Mouse (Mus musculus) lung, embryonic 16.5 days (tissue): ENCODE results near the gene Map3k21. TPM values are rescaled to one million over a fixed set of nuclear protein-coding genes. Genes with fewer than 3 reads are reported as not detected.

Source experiments
- ATAC-seq: fragments of 200-750 bp; cut with Nextera tagmentation; 2 replicates; pipeline ENCODE4 v1.8.0; 2017; ENCODE audit warnings: low read depth, mild to moderate bottlenecking, moderate library complexity
- H3K27ac ChIP-seq: fragments of 300-500 bp; sonication (generic); 2 replicates; pipeline ENCODE4 v1.5.1; 2014; ENCODE audit warnings: mild to moderate bottlenecking, control low read depth, low read length
- H3K27me3 ChIP-seq: fragments of 300-500 bp; sonication (generic); 2 replicates; pipeline ENCODE4 v1.6.1; 2014; ENCODE audit warnings: low read depth, low read length, mixed read lengths; ENCODE audit not compliant: control insufficient read depth, insufficient read depth
- H3K36me3 ChIP-seq: fragments of 300-500 bp; sonication (generic); 2 replicates; pipeline ENCODE4 v1.6.1; 2014; ENCODE audit warnings: low read length; ENCODE audit not compliant: control insufficient read depth, insufficient read depth
- H3K4me1 ChIP-seq: fragments of 300-500 bp; sonication (generic); replicated peaks from 2 replicates; pipeline ENCODE4 v1.6.1; 2014; ENCODE audit warnings: low read length, mixed read lengths; ENCODE audit not compliant: control insufficient read depth, insufficient read depth
- H3K4me2 ChIP-seq: fragments of 300-500 bp; sonication (generic); 2 replicates; pipeline ENCODE4 v1.6.1; 2014; ENCODE audit warnings: low read depth, low read length, control low read depth
- H3K4me3 ChIP-seq: fragments of 300-500 bp; sonication (generic); 2 replicates; pipeline ENCODE4 v1.5.1; 2014; ENCODE audit warnings: mild to moderate bottlenecking, low read length, control low read depth
- H3K9ac ChIP-seq: fragments of 300-500 bp; sonication (generic); 2 replicates; pipeline ENCODE4 v1.6.1; 2014; ENCODE audit warnings: low read length, control low read depth
- H3K9me3 ChIP-seq: fragments of 300-500 bp; sonication (generic); 2 replicates; pipeline ENCODE4 v1.6.1; 2016; ENCODE audit warnings: low read length; ENCODE audit not compliant: control insufficient read depth
- WGBS: fragments of 180-500 bp; shearing (Covaris S2); extraction: QIAGEN DNeasy Blood & Tissue Kit; methylation state at CpG from one replicate; pipeline ENCODE4 v1.1.7; 2014; 5-methylcytosine and 5-hydroxymethylcytosine counted together
- polyA plus RNA-seq: library from polyadenylated mRNA; unstranded; fragments of >200 nt; fragmentation: Nextera tagmentation; extraction: Ambion mirVana; gene quantifications from 2 replicates; pipeline ENCODE4 v1.2.1, GENCODE M21; 2015

Gene Map3k21
- polyA plus RNA-seq, 1 experiment from 2014 or later: 2.2 TPM

GRCm38 (mm10) chr8:125955671-125956070, 45.4 kb downstream of the Map3k21 start:
- H3K36me3 ChIP-seq: no peaks in the 10 kb centered on the region
- H3K27me3 ChIP-seq: no peaks in the 10 kb centered on the region
- H3K4me1 ChIP-seq: 0 out of 2 replicates have a peak, but pooled peaks cover 3% of the 10 kb centered on the region
- H3K9me3 ChIP-seq: peaks cover 2% of the 10 kb centered on the region; the same call in 1 of the 2 replicates
- H3K4me2 ChIP-seq: no peak overlapping the region
- no peak overlapping the region; the same call in 1 of the 2 replicates for H3K9ac ChIP-seq
- H3K27ac ChIP-seq: no peak overlapping the region
- H3K4me3 ChIP-seq: no peak overlapping the region
- WGBS: 12% methylated on average over 11 of the region's 11 CpGs
- no peak for ATAC-seq

GRCm38 (mm10) chr8:125956796-125957195, 46.5 kb downstream of the Map3k21 start:
- no peaks in the 10 kb centered on the region for H3K27me3 ChIP-seq
- peaks cover 6% of the 10 kb centered on the region for H3K9me3 ChIP-seq
- ATAC-seq: no peak
- H3K36me3 ChIP-seq: no peaks in the 10 kb centered on the region
- H3K4me2 ChIP-seq: no peak overlapping the region
- H3K4me1 ChIP-seq: 0 out of 2 replicates have a peak, but pooled peaks cover 3% of the 10 kb centered on the region
- no peak overlapping the region for H3K9ac ChIP-seq
- WGBS: 60% methylated on average over 9 of the region's 9 CpGs
- no peak overlapping the region for H3K4me3 ChIP-seq
- H3K27ac ChIP-seq: no peak overlapping the region

- Histone ChIP-seq H3K36me3 (no peaks in the 10 kb centered on the region), H3K4me1 (0 out of 2 replicates have a peak, but pooled peaks cover 3% of the 10 kb centered on the region), H3K27me3 (no peaks in the 10 kb centered on the region), H3K27ac (peak overlapping the region; percentile 29; the same call in 1 of the 2 replicates), H3K4me3 (no peak overlapping the region), H3K9ac (no peak overlapping the region), H3K4me2 (no peak overlapping the region), H3K9me3 (peaks cover 6% of the 10 kb centered on the region)
- peak; percentile 49; the same call in 1 of the 2 replicates for ATAC-seq
- 52% methylated on average over 13 of the region's 13 CpGs for WGBS
Observed at GRCm38 (mm10) chr8:125957226-125957993, 47.2 kb downstream of the Map3k21 start.

GRCm38 (mm10) chr8:125957994-125958368, 47.7 kb downstream of the Map3k21 start:
- no peaks in the 10 kb centered on the region for H3K27me3 ChIP-seq
- H3K27ac ChIP-seq: peak overlapping the region; percentile 29
- H3K36me3 ChIP-seq: no peaks in the 10 kb centered on the region
- H3K4me2 ChIP-seq: no peak overlapping the region
- 42% methylated on average over 1 of the region's 1 CpGs for WGBS
- H3K4me3 ChIP-seq: no peak overlapping the region
- H3K9me3 ChIP-seq: peaks cover 6% of the 10 kb centered on the region
- H3K4me1 ChIP-seq: 0 out of 2 replicates have a peak, but pooled peaks cover 3% of the 10 kb centered on the region
- no peak overlapping the region for H3K9ac ChIP-seq
- peak; percentile 85 for ATAC-seq

- peaks cover 5% of the 10 kb centered on the region; the same call in 1 of the 2 replicates for H3K4me1 ChIP-seq
- H3K36me3 ChIP-seq: no peaks in the 10 kb centered on the region
- no peak overlapping the region for H3K27ac ChIP-seq
- no peak overlapping the region for H3K4me3 ChIP-seq
- peaks cover 5% of the 10 kb centered on the region for H3K27me3 ChIP-seq
- no peak overlapping the region for H3K9ac ChIP-seq
- H3K4me2 ChIP-seq: no peak overlapping the region
- WGBS: 41% methylated on average over 4 of the region's 4 CpGs
- H3K9me3 ChIP-seq: peaks cover 6% of the 10 kb centered on the region
- no peak for ATAC-seq
Observed at GRCm38 (mm10) chr8:125959363-125959771, 49.1 kb downstream of the Map3k21 start.

- no peak overlapping the region for H3K27ac ChIP-seq
- peaks cover 6% of the 10 kb centered on the region for H3K27me3 ChIP-seq
- peaks cover 6% of the 10 kb centered on the region for H3K9me3 ChIP-seq
- H3K4me2 ChIP-seq: no peak overlapping the region
- no peaks in the 10 kb centered on the region for H3K36me3 ChIP-seq
- WGBS: 82% methylated on average over 8 of the region's 8 CpGs
- no peak for ATAC-seq
- no peak overlapping the region for H3K9ac ChIP-seq
- peaks cover 5% of the 10 kb centered on the region; the same call in 1 of the 2 replicates for H3K4me1 ChIP-seq
- H3K4me3 ChIP-seq: no peak overlapping the region
Observed at GRCm38 (mm10) chr8:125960037-125960436, 49.8 kb downstream of the Map3k21 start.

GRCm38 (mm10) chr8:125961790-125962189, 51.5 kb downstream of the Map3k21 start:
- no peak overlapping the region for H3K27ac ChIP-seq
- no peak overlapping the region for H3K4me3 ChIP-seq
- H3K36me3 ChIP-seq: no peaks in the 10 kb centered on the region
- H3K9ac ChIP-seq: no peak overlapping the region
- peaks cover 6% of the 10 kb centered on the region for H3K9me3 ChIP-seq
- ATAC-seq: no peak
- no peak overlapping the region for H3K4me2 ChIP-seq
- 86% methylated on average over 6 of the region's 6 CpGs for WGBS
- H3K4me1 ChIP-seq: peaks cover 5% of the 10 kb centered on the region; the same call in 1 of the 2 replicates
- H3K27me3 ChIP-seq: peaks cover 6% of the 10 kb centered on the region

- H3K36me3 ChIP-seq: no peaks in the 10 kb centered on the region
- WGBS: 3% methylated on average over 11 of the region's 11 CpGs
- H3K27me3 ChIP-seq: peaks cover 6% of the 10 kb centered on the region
- peak overlapping the region; percentile 3 for H3K4me3 ChIP-seq
- peaks cover 6% of the 10 kb centered on the region for H3K9me3 ChIP-seq
- H3K4me2 ChIP-seq: peak overlapping the region; percentile 53
- no peak for ATAC-seq
- no peak overlapping the region for H3K9ac ChIP-seq
- peaks cover 3% of the 10 kb centered on the region; the same call in 1 of the 2 replicates for H3K4me1 ChIP-seq
- H3K27ac ChIP-seq: no peak overlapping the region
Observed at GRCm38 (mm10) chr8:125963807-125964211, 53.6 kb downstream of the Map3k21 start.

GRCm38 (mm10) chr8:125971336-125971735, 61.1 kb downstream of the Map3k21 start:
- H3K27me3 ChIP-seq: no peaks in the 10 kb centered on the region
- no peak overlapping the region for H3K4me3 ChIP-seq
- no peak overlapping the region for H3K9ac ChIP-seq
- no peaks in the 10 kb centered on the region for H3K36me3 ChIP-seq
- H3K27ac ChIP-seq: no peak overlapping the region
- H3K4me1 ChIP-seq: no peaks in the 10 kb centered on the region
- 0 out of 2 replicates have a peak, but pooled peaks cover 3% of the 10 kb centered on the region for H3K9me3 ChIP-seq
- no peak overlapping the region for H3K4me2 ChIP-seq
- ATAC-seq: peak; percentile 61; the same call in 1 of the 2 replicates
- WGBS: 28% methylated on average over 3 of the region's 3 CpGs
